Mouse (Mus musculus): Measurements from ENCODE around the gene Cdk6. TPM values are rescaled to one million over a fixed set of nuclear protein-coding genes. Genes with fewer than 3 reads are reported as not detected.

Gene Cdk6
- polyA plus RNA-seq, 1 experiment: 42.2 TPM

GRCm38 (mm10) chr5:3392856-3393255 is 51.6 kb downstream of the Cdk6 start:
- no peak overlapping the region for H3K4me3 ChIP-seq (ENCODE audit: control insufficient read depth, insufficient read depth, low read length)
- H3K36me3 ChIP-seq (ENCODE audit: control insufficient read depth, insufficient read depth, low read length): no peaks in the 10 kb centered on the region; the same call in 1 of the 2 replicates
- peaks cover 6% of the 10 kb centered on the region; the same call in 1 of the 2 replicates for H3K4me1 ChIP-seq (replicated peaks; ENCODE audit: control insufficient read depth, insufficient read depth, low read length)
- 92% methylated on average over 3 of the region's 3 CpGs for WGBS
- H3K27ac ChIP-seq (ENCODE audit: control insufficient read depth, insufficient read depth, low read length): no peak overlapping the region
- DNase-seq: no peak
- TF ChIP-seq POLR2A (IDR thresholded peaks at IDR 0.05; ENCODE audit: control insufficient read depth, extremely low read depth, insufficient read depth, low read length, poor library complexity) (no peak), CTCF (IDR thresholded peaks at IDR 0.05; ENCODE audit: borderline replicate concordance, control insufficient read depth, extremely low read depth, insufficient read depth, low read length, poor library complexity) (no peak)
- H3K27me3 ChIP-seq (ENCODE audit: control insufficient read depth, insufficient read depth, low read length): no peaks in the 10 kb centered on the region

DNA sequence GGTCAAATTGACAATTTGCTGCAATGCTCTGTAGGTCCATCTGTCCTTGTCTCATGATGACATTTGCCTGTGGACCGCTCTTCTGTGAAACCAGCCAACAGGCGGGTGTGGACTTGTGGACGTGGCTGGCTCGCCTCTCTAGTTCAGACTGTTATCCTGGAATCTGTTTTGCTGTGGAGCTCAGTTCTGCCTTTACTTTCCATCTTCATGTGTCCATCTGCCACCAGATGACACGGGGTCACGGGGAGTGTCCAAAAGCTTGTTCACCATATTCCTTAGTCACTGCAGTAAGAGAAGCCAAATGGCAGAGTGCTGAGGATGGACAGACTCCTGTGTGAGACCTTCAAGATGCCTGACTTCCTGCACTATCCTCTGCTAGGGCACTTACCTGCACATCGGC is 52.9 kb downstream of the Cdk6 start:
- Histone ChIP-seq H3K4me3 (ENCODE audit: control insufficient read depth, insufficient read depth, low read length) (no peak overlapping the region), H3K36me3 (ENCODE audit: control insufficient read depth, insufficient read depth, low read length) (no peaks in the 10 kb centered on the region; the same call in 1 of the 2 replicates), H3K4me1 (replicated peaks; ENCODE audit: control insufficient read depth, insufficient read depth, low read length) (peaks cover 6% of the 10 kb centered on the region; the same call in 1 of the 2 replicates), H3K27me3 (ENCODE audit: control insufficient read depth, insufficient read depth, low read length) (no peaks in the 10 kb centered on the region), H3K27ac (ENCODE audit: control insufficient read depth, insufficient read depth, low read length) (no peak overlapping the region)
- no peak for DNase-seq
- TF ChIP-seq CTCF (IDR thresholded peaks at IDR 0.05; ENCODE audit: borderline replicate concordance, control insufficient read depth, extremely low read depth, insufficient read depth, low read length, poor library complexity) (no peak), POLR2A (IDR thresholded peaks at IDR 0.05; ENCODE audit: control insufficient read depth, extremely low read depth, insufficient read depth, low read length, poor library complexity) (no peak)
- 92% methylated on average over 7 of the region's 7 CpGs for WGBS

GRCm38 (mm10) chr5:3395020-3395419 is 53.7 kb downstream of the Cdk6 start:
- TF ChIP-seq CTCF (IDR thresholded peaks at IDR 0.05; ENCODE audit: borderline replicate concordance, control insufficient read depth, extremely low read depth, insufficient read depth, low read length, poor library complexity): no peak
- H3K4me1 ChIP-seq (replicated peaks; ENCODE audit: control insufficient read depth, insufficient read depth, low read length): peaks cover 6% of the 10 kb centered on the region; the same call in 1 of the 2 replicates
- H3K27ac ChIP-seq (ENCODE audit: control insufficient read depth, insufficient read depth, low read length): no peak overlapping the region
- no peak overlapping the region for H3K4me3 ChIP-seq (ENCODE audit: control insufficient read depth, insufficient read depth, low read length)
- WGBS: 95% methylated on average over 6 of the region's 6 CpGs
- H3K36me3 ChIP-seq (ENCODE audit: control insufficient read depth, insufficient read depth, low read length): no peaks in the 10 kb centered on the region; the same call in 1 of the 2 replicates
- H3K27me3 ChIP-seq (ENCODE audit: control insufficient read depth, insufficient read depth, low read length): no peaks in the 10 kb centered on the region
- DNase-seq: no peak

- Histone ChIP-seq H3K27me3 (ENCODE audit: control insufficient read depth, insufficient read depth, low read length) (no peaks in the 10 kb centered on the region), H3K4me1 (replicated peaks; ENCODE audit: control insufficient read depth, insufficient read depth, low read length) (peaks cover 6% of the 10 kb centered on the region; the same call in 1 of the 2 replicates), H3K4me3 (ENCODE audit: control insufficient read depth, insufficient read depth, low read length) (no peak overlapping the region), H3K27ac (ENCODE audit: control insufficient read depth, insufficient read depth, low read length) (no peak overlapping the region), H3K36me3 (ENCODE audit: control insufficient read depth, insufficient read depth, low read length) (no peaks in the 10 kb centered on the region)
- WGBS: 93% methylated on average over 6 of the region's 6 CpGs
- TF ChIP-seq POLR2A (IDR thresholded peaks at IDR 0.05; ENCODE audit: control insufficient read depth, extremely low read depth, insufficient read depth, low read length, poor library complexity) (no peak), CTCF (IDR thresholded peaks at IDR 0.05; ENCODE audit: borderline replicate concordance, control insufficient read depth, extremely low read depth, insufficient read depth, low read length, poor library complexity) (no peak)
- no peak for DNase-seq
These were observed 54.9 kb downstream of the Cdk6 start for GRCm38 (mm10) chr5:3396214-3396613.

DNA sequence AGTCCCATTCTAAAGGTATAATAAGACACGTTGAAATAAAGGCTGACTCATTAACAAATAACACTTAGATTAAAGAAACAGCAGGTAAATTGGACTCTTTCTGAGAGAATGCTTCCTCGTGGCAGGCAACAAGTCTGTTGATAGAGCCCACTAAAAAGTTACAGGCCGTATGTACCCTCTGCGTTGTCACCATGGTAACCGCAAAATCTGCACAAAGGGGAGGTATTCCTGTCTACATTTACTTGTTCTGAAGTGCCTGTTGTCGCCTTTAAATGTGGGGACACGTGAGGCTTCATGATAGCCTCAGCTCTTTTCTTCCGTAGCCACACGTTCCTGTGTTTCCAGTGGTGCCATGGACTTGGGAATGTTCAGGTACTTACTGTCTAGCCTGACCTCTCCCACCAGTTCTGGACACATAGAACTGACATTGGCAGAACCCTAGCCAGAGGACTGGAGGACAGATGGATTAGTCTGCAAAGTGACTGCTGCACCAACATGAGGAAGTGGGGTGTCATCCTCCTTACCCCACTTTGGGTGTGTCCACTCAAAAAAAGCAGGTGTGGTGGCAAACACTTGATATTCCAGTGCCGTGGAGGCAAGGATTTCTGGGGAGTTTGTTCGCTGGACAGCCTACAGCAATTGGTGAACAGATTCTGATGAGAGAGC is 55.8 kb downstream of the Cdk6 start:
- H3K27me3 ChIP-seq (ENCODE audit: control insufficient read depth, insufficient read depth, low read length): no peaks in the 10 kb centered on the region
- H3K27ac ChIP-seq (ENCODE audit: control insufficient read depth, insufficient read depth, low read length): no peak overlapping the region
- 91% methylated on average over 11 of the region's 11 CpGs for WGBS
- no peak overlapping the region for H3K4me3 ChIP-seq (ENCODE audit: control insufficient read depth, insufficient read depth, low read length)
- H3K4me1 ChIP-seq (replicated peaks; ENCODE audit: control insufficient read depth, insufficient read depth, low read length): peaks cover 6% of the 10 kb centered on the region; the same call in 1 of the 2 replicates
- no peak for DNase-seq
- H3K36me3 ChIP-seq (ENCODE audit: control insufficient read depth, insufficient read depth, low read length): no peaks in the 10 kb centered on the region
- no peak for TF ChIP-seq CTCF (IDR thresholded peaks at IDR 0.05; ENCODE audit: borderline replicate concordance, control insufficient read depth, extremely low read depth, insufficient read depth, low read length, poor library complexity)
- TF ChIP-seq POLR2A (IDR thresholded peaks at IDR 0.05; ENCODE audit: control insufficient read depth, extremely low read depth, insufficient read depth, low read length, poor library complexity): no peak

DNA sequence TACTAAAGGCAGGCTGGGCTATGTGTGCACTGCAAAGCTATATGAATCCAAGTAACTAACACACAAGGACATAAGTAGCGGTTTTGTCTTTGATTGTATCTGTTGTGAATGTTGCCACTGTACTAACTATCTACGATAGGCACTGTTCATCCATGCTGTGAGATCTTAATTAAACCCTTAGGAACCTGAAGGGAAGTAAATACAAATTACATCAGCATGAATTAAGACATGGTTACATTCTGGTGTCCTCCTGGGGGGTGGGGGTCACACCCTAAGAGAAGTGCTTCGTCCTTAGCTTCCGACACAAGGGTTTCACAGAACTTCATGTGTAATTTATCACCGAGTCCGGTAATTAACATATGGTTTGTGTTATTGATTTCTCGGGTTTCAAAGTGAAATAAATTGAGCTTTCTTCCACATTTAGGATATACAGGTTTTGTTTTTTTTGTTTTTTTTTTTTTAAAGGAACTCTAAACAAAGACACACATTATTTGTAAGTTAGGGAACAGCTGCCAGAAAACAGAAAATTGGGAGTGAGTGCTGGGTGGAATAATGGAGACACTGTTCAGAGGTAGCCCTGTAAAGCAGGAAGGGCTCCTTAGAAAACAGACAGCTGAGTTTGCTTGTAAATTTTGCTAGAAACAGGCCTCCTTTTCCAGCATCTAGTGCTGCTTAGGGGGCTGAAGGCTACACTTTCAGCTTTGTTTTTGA is 58.7 kb downstream of the Cdk6 start:
- no peak for DNase-seq
- no peak overlapping the region for H3K27ac ChIP-seq (ENCODE audit: control insufficient read depth, insufficient read depth, low read length)
- no peaks in the 10 kb centered on the region for H3K27me3 ChIP-seq (ENCODE audit: control insufficient read depth, insufficient read depth, low read length)
- 93% methylated on average over 7 of the region's 7 CpGs for WGBS
- TF ChIP-seq POLR2A (IDR thresholded peaks at IDR 0.05; ENCODE audit: control insufficient read depth, extremely low read depth, insufficient read depth, low read length, poor library complexity) (no peak), CTCF (IDR thresholded peaks at IDR 0.05; ENCODE audit: borderline replicate concordance, control insufficient read depth, extremely low read depth, insufficient read depth, low read length, poor library complexity) (no peak)
- no peak overlapping the region for H3K4me3 ChIP-seq (ENCODE audit: control insufficient read depth, insufficient read depth, low read length)
- H3K4me1 ChIP-seq (replicated peaks; ENCODE audit: control insufficient read depth, insufficient read depth, low read length): peaks cover 9% of the 10 kb centered on the region
- H3K36me3 ChIP-seq (ENCODE audit: control insufficient read depth, insufficient read depth, low read length): no peaks in the 10 kb centered on the region

All from thymus, adult 2 months (tissue).